Mouse (Mus musculus): ENCODE data around the gene Ak4. TPM values are rescaled to one million over a fixed set of nuclear protein-coding genes. Genes with fewer than 3 reads are reported as not detected.

Ak4 gene
- polyA plus RNA-seq, 1 experiment, result 0.68 TPM

DNA sequence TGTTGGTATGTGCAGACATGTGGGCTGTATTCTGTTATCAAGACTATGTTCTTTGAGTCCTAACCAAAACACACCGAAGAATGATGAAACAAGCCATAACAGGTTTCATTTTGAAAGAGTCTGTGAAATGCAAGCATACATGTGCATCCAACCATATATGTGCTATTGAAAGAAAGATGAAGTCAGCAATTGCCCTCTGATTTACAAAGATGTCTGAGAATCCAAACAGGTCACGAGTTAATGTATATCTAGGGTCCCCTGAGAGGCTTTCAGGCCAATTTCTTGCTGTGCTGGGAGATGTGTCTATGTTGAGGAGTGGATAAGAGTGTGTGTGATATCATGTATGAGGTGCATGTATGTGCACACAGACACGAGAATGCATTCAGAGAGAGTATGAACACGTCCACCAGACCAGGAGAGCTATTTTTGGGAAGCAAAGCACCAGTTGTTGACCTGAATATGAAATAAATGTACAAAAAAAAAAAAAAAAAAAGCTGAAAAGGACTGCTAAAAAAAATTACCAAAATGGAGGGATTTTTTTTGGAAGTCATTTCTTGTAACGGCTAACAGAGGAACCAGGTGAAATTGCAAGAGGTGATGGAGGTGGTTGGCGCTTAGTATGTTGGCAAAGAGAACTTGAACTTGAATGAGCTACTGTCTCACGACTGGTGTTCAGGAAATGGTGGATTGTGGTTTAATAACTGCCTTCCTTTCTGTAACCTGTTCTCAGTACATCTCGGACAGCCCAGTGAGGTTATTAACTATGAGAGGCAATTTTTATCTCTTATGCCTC lies 91.2 kb downstream of the Ak4 start:
- H3ac ChIP-seq (ENCODE audit: control insufficient read depth, insufficient read length), result no peak overlapping the region
- TF ChIP-seq POLR2A (IDR thresholded peaks at IDR 0.05; ENCODE audit: insufficient read length, low read depth) (no peak), MYOG (IDR thresholded peaks at IDR 0.05; ENCODE audit: control insufficient read depth in 1 of 3, insufficient read depth in 1 of 3, insufficient read length in 2 of 3, low read depth in 2 of 3) (no peak), USF1 (IDR thresholded peaks at IDR 0.05; ENCODE audit: low read depth) (no peak), CEBPB (IDR thresholded peaks at IDR 0.05; ENCODE audit: insufficient read depth, poor library complexity, severe bottlenecking) (no peak), POLR2AphosphoS2 (IDR thresholded peaks at IDR 0.05; ENCODE audit: insufficient read length, low read depth) (no peak), TCF3 (IDR thresholded peaks at IDR 0.05; ENCODE audit: insufficient read length, low read depth) (no peak), MAX (IDR thresholded peaks at IDR 0.05; ENCODE audit: low read depth) (no peak), E2F4 (IDR thresholded peaks at IDR 0.05; ENCODE audit: insufficient read depth) (no peak), SRF (IDR thresholded peaks at IDR 0.05; ENCODE audit: control insufficient read depth, insufficient read length, low read depth) (no peak), MYOD1 (IDR thresholded peaks at IDR 0.05; ENCODE audit: control insufficient read depth in 1 of 3, insufficient read length in 2 of 3, low read depth in 2 of 3) (no peak), TCF12 (IDR thresholded peaks at IDR 0.05; ENCODE audit: insufficient read depth, poor library complexity, severe bottlenecking) (no peak), REST (IDR thresholded peaks at IDR 0.05; ENCODE audit: insufficient read depth, insufficient read length) (no peak)
- no peak overlapping the region for H3K4me3 ChIP-seq
- no peaks in the 10 kb centered on the region for H3K27me3 ChIP-seq (ENCODE audit: control insufficient read depth, insufficient read depth, insufficient read length)
- no peak overlapping the region for H3K4me2 ChIP-seq (ENCODE audit: low read depth)
- no peaks in the 10 kb centered on the region for H3K79me2 ChIP-seq (ENCODE audit: control insufficient read depth, insufficient read depth)
- no peaks in the 10 kb centered on the region for H3K36me3 ChIP-seq (ENCODE audit: control insufficient read depth, insufficient read depth)

DNA sequence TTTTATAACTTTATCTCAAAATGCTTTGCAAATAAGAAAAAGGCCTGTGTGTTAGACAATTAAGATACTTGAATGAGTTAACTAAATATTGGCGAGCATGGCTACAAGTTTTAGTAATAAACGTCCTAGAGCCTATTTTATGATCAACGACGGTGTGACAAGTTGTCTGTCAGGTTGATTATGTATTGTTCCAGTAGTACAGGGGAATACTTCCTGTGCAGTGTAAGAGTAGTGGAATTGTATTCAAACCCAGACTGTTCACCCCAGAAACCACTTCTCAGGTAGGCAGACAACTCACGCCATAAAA lies 91.8 kb downstream of the Ak4 start:
- no peaks in the 10 kb centered on the region for H3K36me3 ChIP-seq (ENCODE audit: control insufficient read depth, insufficient read depth)
- H3K4me3 ChIP-seq, result no peak overlapping the region
- no peaks in the 10 kb centered on the region for H3K27me3 ChIP-seq (ENCODE audit: control insufficient read depth, insufficient read depth, insufficient read length)
- no peaks in the 10 kb centered on the region for H3K79me2 ChIP-seq (ENCODE audit: control insufficient read depth, insufficient read depth)
- H3ac ChIP-seq (ENCODE audit: control insufficient read depth, insufficient read length), result no peak overlapping the region
- no peak overlapping the region for H3K4me2 ChIP-seq (ENCODE audit: low read depth)
- no peak for TF ChIP-seq SRF (IDR thresholded peaks at IDR 0.05; ENCODE audit: control insufficient read depth, insufficient read length, low read depth)
- no peak for TF ChIP-seq POLR2AphosphoS2 (IDR thresholded peaks at IDR 0.05; ENCODE audit: insufficient read length, low read depth)
- TF ChIP-seq POLR2A (IDR thresholded peaks at IDR 0.05; ENCODE audit: insufficient read length, low read depth), result no peak
- TF ChIP-seq TCF12 (IDR thresholded peaks at IDR 0.05; ENCODE audit: insufficient read depth, poor library complexity, severe bottlenecking), result no peak
- TF ChIP-seq E2F4 (IDR thresholded peaks at IDR 0.05; ENCODE audit: insufficient read depth), result no peak
- no peak for TF ChIP-seq REST (IDR thresholded peaks at IDR 0.05; ENCODE audit: insufficient read depth, insufficient read length)
- TF ChIP-seq TCF3 (IDR thresholded peaks at IDR 0.05; ENCODE audit: insufficient read length, low read depth), result no peak
- no peak for TF ChIP-seq USF1 (IDR thresholded peaks at IDR 0.05; ENCODE audit: low read depth)
- no peak for TF ChIP-seq CEBPB (IDR thresholded peaks at IDR 0.05; ENCODE audit: insufficient read depth, poor library complexity, severe bottlenecking)
- TF ChIP-seq MYOG (IDR thresholded peaks at IDR 0.05; ENCODE audit: control insufficient read depth in 1 of 3, insufficient read depth in 1 of 3, insufficient read length in 2 of 3, low read depth in 2 of 3), result no peak
- TF ChIP-seq MAX (IDR thresholded peaks at IDR 0.05; ENCODE audit: low read depth), result no peak
- no peak for TF ChIP-seq MYOD1 (IDR thresholded peaks at IDR 0.05; ENCODE audit: control insufficient read depth in 1 of 3, insufficient read length in 2 of 3, low read depth in 2 of 3)

DNA sequence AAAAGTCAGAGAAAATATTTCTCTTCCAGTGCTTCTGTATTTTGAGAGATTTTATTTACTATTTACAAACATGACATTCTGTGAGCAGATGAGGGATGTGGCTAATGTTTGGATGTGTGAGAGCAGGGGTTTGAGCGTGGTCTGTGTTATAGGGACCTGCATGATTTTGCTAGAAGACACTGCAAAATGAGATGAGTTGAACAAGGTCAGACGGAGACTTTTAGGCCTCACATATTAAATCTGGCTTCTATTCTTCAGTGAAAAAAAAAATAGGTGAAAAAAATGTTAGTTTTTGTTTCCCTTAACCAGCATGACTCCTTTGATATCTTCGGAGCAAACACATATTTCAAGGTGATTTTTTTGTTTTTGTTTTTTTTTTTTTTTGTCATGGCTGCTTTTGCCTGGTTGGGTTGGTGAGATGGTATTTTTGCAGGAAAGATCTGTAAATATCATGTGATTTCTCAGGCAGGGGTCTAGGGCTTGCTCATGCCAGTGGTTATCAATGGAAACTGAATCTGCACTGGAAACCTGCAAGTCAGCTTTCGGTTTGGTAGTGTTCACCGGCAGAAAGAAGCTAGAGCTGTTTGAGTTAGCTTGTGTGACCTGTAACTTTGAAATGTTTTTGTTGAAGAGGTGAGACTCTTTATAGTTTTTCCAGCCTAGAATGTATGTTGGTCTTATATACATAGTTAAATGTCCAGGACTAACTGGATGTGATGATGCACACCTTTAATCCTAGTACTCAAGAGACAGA lies 92.9 kb downstream of the Ak4 start:
- Histone ChIP-seq H3ac (ENCODE audit: control insufficient read depth, insufficient read length) (no peak overlapping the region), H3K36me3 (ENCODE audit: control insufficient read depth, insufficient read depth) (no peaks in the 10 kb centered on the region), H3K27me3 (ENCODE audit: control insufficient read depth, insufficient read depth, insufficient read length) (no peaks in the 10 kb centered on the region), H3K79me2 (ENCODE audit: control insufficient read depth, insufficient read depth) (no peaks in the 10 kb centered on the region), H3K4me2 (ENCODE audit: low read depth) (no peak overlapping the region), H3K4me3 (no peak overlapping the region)
- TF ChIP-seq MAX (IDR thresholded peaks at IDR 0.05; ENCODE audit: low read depth), result no peak
- TF ChIP-seq POLR2AphosphoS2 (IDR thresholded peaks at IDR 0.05; ENCODE audit: insufficient read length, low read depth), result no peak
- no peak for TF ChIP-seq REST (IDR thresholded peaks at IDR 0.05; ENCODE audit: insufficient read depth, insufficient read length)
- no peak for TF ChIP-seq MYOG (IDR thresholded peaks at IDR 0.05; ENCODE audit: control insufficient read depth in 1 of 3, insufficient read depth in 1 of 3, insufficient read length in 2 of 3, low read depth in 2 of 3)
- no peak for TF ChIP-seq TCF3 (IDR thresholded peaks at IDR 0.05; ENCODE audit: insufficient read length, low read depth)
- no peak for TF ChIP-seq CEBPB (IDR thresholded peaks at IDR 0.05; ENCODE audit: insufficient read depth, poor library complexity, severe bottlenecking)
- no peak for TF ChIP-seq TCF12 (IDR thresholded peaks at IDR 0.05; ENCODE audit: insufficient read depth, poor library complexity, severe bottlenecking)
- TF ChIP-seq POLR2A (IDR thresholded peaks at IDR 0.05; ENCODE audit: insufficient read length, low read depth), result no peak
- TF ChIP-seq MYOD1 (IDR thresholded peaks at IDR 0.05; ENCODE audit: control insufficient read depth in 1 of 3, insufficient read length in 2 of 3, low read depth in 2 of 3), result no peak
- TF ChIP-seq E2F4 (IDR thresholded peaks at IDR 0.05; ENCODE audit: insufficient read depth), result no peak
- TF ChIP-seq USF1 (IDR thresholded peaks at IDR 0.05; ENCODE audit: low read depth), result no peak

DNA sequence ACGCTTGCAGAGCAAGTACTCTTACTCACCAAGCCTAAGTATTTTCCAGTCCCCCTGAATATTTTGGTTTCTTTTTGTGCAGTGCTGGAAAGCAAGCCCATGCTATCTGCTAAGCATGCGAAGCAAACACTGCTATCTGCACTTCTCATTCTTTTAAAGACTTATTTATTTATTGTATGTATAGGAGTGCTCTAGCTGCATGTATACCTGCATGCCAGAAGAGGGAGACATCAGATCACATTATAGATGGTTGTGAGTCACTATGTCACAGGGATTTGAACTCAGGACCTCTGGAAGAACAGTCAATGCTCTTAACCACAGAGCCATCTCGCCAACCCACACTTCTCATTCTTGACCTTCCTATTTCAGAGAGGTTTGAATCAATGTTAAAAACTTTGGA lies 94.2 kb downstream of the Ak4 start:
- Histone ChIP-seq H3K79me2 (ENCODE audit: control insufficient read depth, insufficient read depth) (no peaks in the 10 kb centered on the region), H3K27me3 (ENCODE audit: control insufficient read depth, insufficient read depth, insufficient read length) (no peaks in the 10 kb centered on the region), H3K4me2 (ENCODE audit: low read depth) (no peak overlapping the region), H3ac (ENCODE audit: control insufficient read depth, insufficient read length) (no peak overlapping the region), H3K36me3 (ENCODE audit: control insufficient read depth, insufficient read depth) (no peaks in the 10 kb centered on the region), H3K4me3 (no peak overlapping the region)
- TF ChIP-seq MYOG (IDR thresholded peaks at IDR 0.05; ENCODE audit: control insufficient read depth in 1 of 3, insufficient read depth in 1 of 3, insufficient read length in 2 of 3, low read depth in 2 of 3), result no peak

Data from myocyte (in vitro differentiated cells).